Mouse (Mus musculus) midbrain, embryonic 15.5 days (tissue): ENCODE measurements around the gene Rnf19b. TPM values are rescaled to one million over a fixed set of nuclear protein-coding genes. Genes with fewer than 3 reads are reported as not detected.

ENCODE experiments used
- ATAC-seq: fragments of 200-750 bp; cut with Nextera tagmentation; replicated peaks from 2 replicates; pipeline ENCODE4 v1.8.0; 2017; ENCODE audit warnings: moderate TSS enrichment
- H3K27ac ChIP-seq: fragments of 300-500 bp; sonication (generic); 2 replicates; pipeline ENCODE4 v1.5.1; 2015; ENCODE audit warnings: mild to moderate bottlenecking, inconsistent platforms
- H3K27me3 ChIP-seq: fragments of 300-500 bp; sonication (generic); replicated peaks from 2 replicates; pipeline ENCODE4 v1.6.1; 2015; ENCODE audit warnings: inconsistent platforms
- H3K36me3 ChIP-seq: fragments of 300-500 bp; sonication (generic); replicated peaks from 2 replicates; pipeline ENCODE4 v1.6.1; 2015; ENCODE audit warnings: inconsistent platforms
- H3K4me1 ChIP-seq: fragments of 300-500 bp; sonication (generic); 2 replicates; pipeline ENCODE4 v1.6.1; 2015; ENCODE audit warnings: inconsistent platforms
- H3K4me2 ChIP-seq: fragments of 300-500 bp; sonication (generic); 2 replicates; pipeline ENCODE4 v1.6.1; 2015; ENCODE audit warnings: inconsistent platforms, mild to moderate bottlenecking, moderate library complexity
- H3K4me3 ChIP-seq: fragments of 300-500 bp; sonication (generic); 2 replicates; pipeline ENCODE4 v1.5.1; 2015; ENCODE audit warnings: mild to moderate bottlenecking, inconsistent platforms
- H3K9ac ChIP-seq: fragments of 300-500 bp; sonication (generic); 2 replicates; pipeline ENCODE4 v1.6.1; 2015; ENCODE audit warnings: mild to moderate bottlenecking, inconsistent platforms
- H3K9me3 ChIP-seq: fragments of 300-500 bp; sonication (generic); 2 replicates; pipeline ENCODE4 v1.6.1; 2016; ENCODE audit warnings: inconsistent platforms
- WGBS: fragments of 180-500 bp; shearing (Covaris S2); methylation state at CpG from one replicate; pipeline ENCODE4 v1.1.7; 2015; ENCODE audit warnings: mixed read lengths; 5-methylcytosine and 5-hydroxymethylcytosine counted together
- polyA plus RNA-seq: library from polyadenylated mRNA; unstranded; fragments of >200 nt; fragmentation: Nextera tagmentation; extraction: Ambion mirVana; gene quantifications from 2 replicates; pipeline ENCODE4 v1.2.1, GENCODE M21; 2015

Rnf19b gene
- polyA plus RNA-seq, 1 experiment from 2014 or later: 35.4 TPM

GRCm38 (mm10) chr4:129116703-129117102 lies 58.6 kb downstream of the Rnf19b start:
- Histone ChIP-seq H3K4me3 (no peak overlapping the region), H3K9me3 (no peaks in the 10 kb centered on the region), H3K27ac (no peak overlapping the region), H3K27me3 (peaks cover 31% of the 10 kb centered on the region), H3K9ac (no peak overlapping the region), H3K36me3 (no peaks in the 10 kb centered on the region), H3K4me2 (no peak overlapping the region), H3K4me1 (peaks cover 42% of the 10 kb centered on the region)
- 92% methylated on average over 8 of the region's 8 CpGs for WGBS
- no peak for ATAC-seq

GRCm38 (mm10) chr4:129117720-129118510 lies 59.8 kb downstream of the Rnf19b start:
- Histone ChIP-seq H3K4me1 (peaks cover 45% of the 10 kb centered on the region), H3K9ac (no peak overlapping the region), H3K9me3 (no peaks in the 10 kb centered on the region), H3K4me3 (no peak overlapping the region), H3K36me3 (no peaks in the 10 kb centered on the region), H3K27me3 (peaks cover 32% of the 10 kb centered on the region), H3K4me2 (no peak overlapping the region), H3K27ac (no peak overlapping the region)
- no peak for ATAC-seq
- WGBS: 92% methylated on average over 14 of the region's 14 CpGs

- no peaks in the 10 kb centered on the region for H3K9me3 ChIP-seq
- ATAC-seq: no peak
- no peak overlapping the region for H3K9ac ChIP-seq
- H3K4me1 ChIP-seq: peaks cover 41% of the 10 kb centered on the region
- no peaks in the 10 kb centered on the region for H3K36me3 ChIP-seq
- peak overlapping the region; percentile 67; the same call in 1 of the 2 replicates for H3K4me3 ChIP-seq
- 78% methylated on average over 10 of the region's 10 CpGs for WGBS
- peak overlapping the region; percentile 98 for H3K4me2 ChIP-seq
- peaks cover 41% of the 10 kb centered on the region for H3K27me3 ChIP-seq
- H3K27ac ChIP-seq: no peak overlapping the region
Measured at GRCm38 (mm10) chr4:129119708-129120107, 61.6 kb downstream of the Rnf19b start.

GRCm38 (mm10) chr4:129120520-129121445 lies 62.7 kb downstream of the Rnf19b start:
- Histone ChIP-seq H3K9ac (peak overlapping the region; percentile 75), H3K36me3 (no peaks in the 10 kb centered on the region), H3K4me3 (peak overlapping the region; percentile 67), H3K4me2 (peak overlapping the region; percentile 98), H3K9me3 (no peaks in the 10 kb centered on the region), H3K27ac (peak overlapping the region; percentile 30), H3K4me1 (peaks cover 50% of the 10 kb centered on the region), H3K27me3 (peaks cover 41% of the 10 kb centered on the region)
- 1% methylated on average over 57 of the region's 59 CpGs for WGBS
- peak; percentile 74 for ATAC-seq

DNA sequence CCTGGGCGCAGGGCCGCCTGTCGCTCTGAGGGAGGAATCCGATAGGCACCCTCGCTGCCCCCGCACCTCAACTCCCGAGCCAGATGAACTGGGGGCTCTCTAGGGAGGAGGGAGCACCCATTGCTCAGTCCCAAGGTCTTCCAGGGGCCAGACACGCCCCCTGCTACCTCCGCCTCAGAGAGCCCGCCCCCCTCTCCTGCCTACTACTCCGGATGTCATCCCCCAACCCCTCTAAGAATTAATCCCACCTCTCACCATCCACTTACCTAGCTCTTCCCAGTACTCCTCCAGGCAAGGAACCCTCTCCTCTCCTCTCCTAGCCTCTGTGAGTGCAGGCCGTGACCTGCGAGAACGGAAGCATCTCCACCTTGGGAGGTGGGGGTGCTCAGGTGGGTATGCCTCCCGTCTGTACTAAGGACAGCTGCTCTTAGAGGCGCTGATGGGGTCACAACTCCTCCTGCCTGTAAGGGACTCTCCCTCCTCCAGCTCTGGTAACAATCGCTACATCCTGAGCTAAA lies 63.6 kb downstream of the Rnf19b start, which contains the start of gene Hpca:
TSS of gene Hpca (minus strand) at position 468 of the 518 bp plus-strand sequence.
- peaks cover 41% of the 10 kb centered on the region for H3K27me3 ChIP-seq
- 2% methylated on average over 17 of the region's 17 CpGs for WGBS
- peak within 1 kb of the TSS; percentile 75 for H3K9ac ChIP-seq
- H3K9me3 ChIP-seq: no peaks in the 10 kb centered on the region
- peaks cover 51% of the 10 kb centered on the region for H3K4me1 ChIP-seq
- ATAC-seq: peak; percentile 28
- H3K36me3 ChIP-seq: no peaks in the 10 kb centered on the region
- H3K4me2 ChIP-seq: peak within 1 kb of the TSS; percentile 98
- H3K27ac ChIP-seq: peak within 1 kb of the TSS; percentile 30
- peak within 1 kb of the TSS; percentile 67 for H3K4me3 ChIP-seq

- Histone ChIP-seq H3K36me3 (no peaks in the 10 kb centered on the region), H3K27me3 (peaks cover 41% of the 10 kb centered on the region), H3K4me1 (peaks cover 51% of the 10 kb centered on the region), H3K9ac (no peak overlapping the region), H3K4me2 (peak overlapping the region; percentile 98; the same call in 1 of the 2 replicates), H3K27ac (no peak overlapping the region; the same call in 1 of the 2 replicates), H3K4me3 (no peak overlapping the region), H3K9me3 (no peaks in the 10 kb centered on the region)
- 26% methylated on average over 9 of the region's 9 CpGs for WGBS
- no peak for ATAC-seq
Measured at GRCm38 (mm10) chr4:129122107-129122506, 64.0 kb downstream of the Rnf19b start.

DNA sequence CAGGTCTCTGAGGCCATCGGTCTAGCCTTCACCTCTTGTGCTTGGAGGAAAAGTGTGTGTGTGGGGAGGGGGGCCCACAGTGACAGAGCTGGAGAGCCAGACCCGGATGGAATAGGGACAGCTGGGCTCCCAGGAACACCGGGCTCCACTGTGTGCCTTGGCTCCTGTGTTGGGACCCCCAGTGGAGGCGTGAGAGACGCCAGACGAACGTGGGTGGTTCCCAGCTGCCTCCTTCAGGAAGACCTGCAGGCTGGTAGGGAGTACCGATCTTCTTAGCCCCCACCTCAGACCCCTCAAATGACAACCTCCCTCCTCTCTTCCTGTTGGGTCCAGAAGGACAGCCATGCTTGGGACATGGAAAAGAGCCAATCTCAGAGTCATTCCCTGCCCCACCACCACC lies 64.6 kb downstream of the Rnf19b start:
- H3K27me3 ChIP-seq: peaks cover 38% of the 10 kb centered on the region
- no peak overlapping the region for H3K9ac ChIP-seq
- H3K4me1 ChIP-seq: peaks cover 51% of the 10 kb centered on the region
- no peak overlapping the region for H3K4me3 ChIP-seq
- WGBS: 41% methylated on average over 8 of the region's 8 CpGs
- H3K9me3 ChIP-seq: no peaks in the 10 kb centered on the region
- H3K4me2 ChIP-seq: no peak overlapping the region
- H3K36me3 ChIP-seq: no peaks in the 10 kb centered on the region
- ATAC-seq: no peak
- no peak overlapping the region for H3K27ac ChIP-seq

- peak overlapping the region; percentile 43 for H3K4me2 ChIP-seq
- no peak overlapping the region for H3K9ac ChIP-seq
- no peak for ATAC-seq
- H3K36me3 ChIP-seq: no peaks in the 10 kb centered on the region
- peaks cover 65% of the 10 kb centered on the region for H3K4me1 ChIP-seq
- no peak overlapping the region for H3K27ac ChIP-seq
- 6% methylated on average over 13 of the region's 13 CpGs for WGBS
- peaks cover 21% of the 10 kb centered on the region for H3K27me3 ChIP-seq
- no peaks in the 10 kb centered on the region for H3K9me3 ChIP-seq
- H3K4me3 ChIP-seq: no peak overlapping the region; the same call in 1 of the 2 replicates
Measured at GRCm38 (mm10) chr4:129124652-129125146, 66.6 kb downstream of the Rnf19b start.

GRCm38 (mm10) chr4:129125736-129126451 lies 67.8 kb downstream of the Rnf19b start:
- Histone ChIP-seq H3K4me2 (peak overlapping the region; percentile 43), H3K9me3 (no peaks in the 10 kb centered on the region), H3K36me3 (no peaks in the 10 kb centered on the region), H3K4me3 (peak overlapping the region; percentile 18), H3K4me1 (peaks cover 61% of the 10 kb centered on the region), H3K27ac (no peak overlapping the region), H3K27me3 (peaks cover 15% of the 10 kb centered on the region), H3K9ac (no peak overlapping the region)
- WGBS: 12% methylated on average over 19 of the region's 19 CpGs
- no peak for ATAC-seq

- Histone ChIP-seq H3K36me3 (no peaks in the 10 kb centered on the region), H3K4me3 (no peak overlapping the region), H3K27me3 (peaks cover 4% of the 10 kb centered on the region; the same call in 1 of the 2 replicates), H3K27ac (no peak overlapping the region), H3K4me2 (no peak overlapping the region), H3K9ac (no peak overlapping the region), H3K9me3 (no peaks in the 10 kb centered on the region), H3K4me1 (peaks cover 45% of the 10 kb centered on the region)
- ATAC-seq: no peak
- WGBS: 58% methylated on average over 13 of the region's 13 CpGs
Measured at GRCm38 (mm10) chr4:129128582-129129338, 70.7 kb downstream of the Rnf19b start.

DNA sequence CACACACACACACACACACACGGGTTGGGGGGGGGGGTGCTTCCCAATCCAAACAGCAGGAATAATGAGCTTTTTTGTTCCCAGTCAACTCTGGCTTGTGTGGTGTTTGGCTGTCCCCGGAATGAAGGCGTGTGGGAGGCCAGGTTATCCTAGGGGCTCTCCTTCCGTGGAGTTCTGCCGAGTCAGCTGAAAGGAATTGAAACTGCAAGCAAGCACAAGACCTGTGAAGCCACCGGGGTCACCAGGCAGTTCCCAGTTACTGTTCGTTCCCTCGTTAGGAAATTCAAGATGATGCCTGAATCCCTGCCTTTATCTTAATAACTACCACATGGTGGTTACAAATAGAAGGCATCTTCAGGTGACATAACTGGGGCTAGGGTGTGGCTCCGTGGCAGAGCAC lies 71.3 kb downstream of the Rnf19b start:
- Histone ChIP-seq H3K27ac (no peak overlapping the region), H3K9me3 (no peaks in the 10 kb centered on the region), H3K4me3 (no peak overlapping the region), H3K4me2 (no peak overlapping the region), H3K4me1 (peaks cover 44% of the 10 kb centered on the region), H3K36me3 (no peaks in the 10 kb centered on the region), H3K27me3 (0 out of 2 replicates have a peak, but pooled peaks cover 3% of the 10 kb centered on the region), H3K9ac (no peak overlapping the region)
- 52% methylated on average over 9 of the region's 9 CpGs for WGBS
- ATAC-seq: no peak
